Mouse (Mus musculus) lung, postnatal 0 days (tissue): Measurements from ENCODE around the gene Dyrk3.

Experiments used
- CTCF ChIP-seq: IDR thresholded peaks from 2 replicates; pipeline ENCODE4 v1.5.1; 2016; ENCODE audit warnings: antibody characterized with exemption, mild to moderate bottlenecking
- EP300 ChIP-seq: IDR thresholded peaks from 2 replicates; pipeline ENCODE4 v1.6.1; 2016; ENCODE audit warnings: antibody characterized with exemption, mild to moderate bottlenecking, control low read depth

- TF ChIP-seq CTCF (no peak), EP300 (no peak)
Observed at GRCm38 (mm10) chr1:131142472-131142871, 4.3 kb upstream of the Dyrk3 start.
